Comparison of ENCODE assay signal across 9 mouse cellular contexts in genomic region chr7:19170142-19170541, GRCm38 (mm10). TPM values are rescaled to one million over a fixed set of nuclear protein-coding genes. Genes with fewer than 3 reads are reported as not detected.
DNase-seq lines count a peak whose midpoint lies in the region; ATAC-seq lines count a peak whose summit lies in the region.
"Had no signal": no experiment of that assay in that cellular context is flagged by ENCODE, and none has a peak within 500 bp of the region (broad histone marks: within the 10 kb centered on the region; RNA-seq: fewer than 3 reads in every experiment).

No protein-coding gene starts in this region.

- H3K4me3 ChIP-seq in forebrain, embryonic 15.5 days = no peak overlapping the region
- H3K4me3 ChIP-seq in forebrain, embryonic 11.5 days (ENCODE audit: low read depth, low read length) = no peak overlapping the region
- no peak overlapping the region for H3K4me3 ChIP-seq in midbrain, embryonic 12.5 days
- H3K4me3 ChIP-seq in midbrain, embryonic 10.5 days = no peak overlapping the region

- H3K27ac ChIP-seq in forebrain, embryonic 15.5 days (replicated peaks) = peak overlapping the region; percentile 93
- H3K27ac ChIP-seq in forebrain, embryonic 11.5 days (ENCODE audit: low read depth, low read length) = no peak overlapping the region
- 0 out of 2 replicates have a peak overlapping the region, but pooled peaks have one; percentile 2 for H3K27ac ChIP-seq in midbrain, embryonic 12.5 days (replicated peaks)
- no peak overlapping the region for H3K27ac ChIP-seq in midbrain, embryonic 10.5 days (replicated peaks)

- no peak overlapping the region for H3K4me2 ChIP-seq in forebrain, embryonic 15.5 days (replicated peaks)
- H3K4me2 ChIP-seq in forebrain, embryonic 11.5 days (ENCODE audit: low read depth, low read length, severe bottlenecking) = no peak overlapping the region
- no peak overlapping the region for H3K4me2 ChIP-seq in midbrain, embryonic 12.5 days (replicated peaks)

- peaks cover 2% of the 10 kb centered on the region; the same call in 1 of the 2 replicates for H3K27me3 ChIP-seq in forebrain, embryonic 15.5 days
- H3K27me3 ChIP-seq in forebrain, embryonic 11.5 days (ENCODE audit: control insufficient read depth, insufficient read depth, low read length) = peaks cover 2% of the 10 kb centered on the region; the same call in 1 of the 2 replicates
- peaks cover 23% of the 10 kb centered on the region for H3K27me3 ChIP-seq in midbrain, embryonic 12.5 days
- H3K27me3 ChIP-seq in midbrain, embryonic 10.5 days (ENCODE audit: low read depth, poor library complexity, severe bottlenecking) = peaks cover 35% of the 10 kb centered on the region

- WGBS in forebrain, embryonic 15.5 days = 39% methylated on average over 8 of the region's 8 CpGs
- WGBS in forebrain, embryonic 11.5 days = 73% methylated on average over 8 of the region's 8 CpGs
- WGBS in midbrain, embryonic 12.5 days = 68% methylated on average over 8 of the region's 8 CpGs
- whole genome bisulfite sequencing in midbrain, embryonic 10.5 days = 77% methylated on average over 8 of the region's 8 CpGs

- no peaks in the 10 kb centered on the region for H3K9me3 ChIP-seq in forebrain, embryonic 15.5 days
- H3K9me3 ChIP-seq in forebrain, embryonic 11.5 days (ENCODE audit: control insufficient read depth, low read length) = no peaks in the 10 kb centered on the region; the same call in 1 of the 2 replicates
- no peaks in the 10 kb centered on the region for H3K9me3 ChIP-seq in midbrain, embryonic 12.5 days
- H3K9me3 ChIP-seq in midbrain, embryonic 10.5 days (replicated peaks) = peaks cover 4% of the 10 kb centered on the region; the same call in 1 of the 2 replicates

- H3K9ac ChIP-seq in forebrain, embryonic 15.5 days (replicated peaks) = no peak overlapping the region
- no peak overlapping the region for H3K9ac ChIP-seq in forebrain, embryonic 11.5 days (ENCODE audit: low read length)
- no peak overlapping the region for H3K9ac ChIP-seq in midbrain, embryonic 12.5 days (replicated peaks)

- peaks cover 40% of the 10 kb centered on the region for H3K4me1 ChIP-seq in forebrain, embryonic 15.5 days
- peaks cover 6% of the 10 kb centered on the region; the same call in 1 of the 2 replicates for H3K4me1 ChIP-seq in forebrain, embryonic 11.5 days (replicated peaks; ENCODE audit: control insufficient read depth, insufficient read depth, low read length)
- peaks cover 26% of the 10 kb centered on the region for H3K4me1 ChIP-seq in midbrain, embryonic 12.5 days
- H3K4me1 ChIP-seq in midbrain, embryonic 10.5 days = peaks cover 39% of the 10 kb centered on the region

- intact Hi-C loops in left cerebral cortex, postnatal 25 days (cut with DNase I) = no loop called here

- peak; percentile 86 for ATAC-seq in forebrain, embryonic 15.5 days (replicated peaks)
- ATAC-seq in forebrain, embryonic 11.5 days (replicated peaks; ENCODE audit: low FRiP score) = no peak
- ATAC-seq in midbrain, embryonic 12.5 days (ENCODE audit: low FRiP score, low read depth) = no peak

- H3K36me3 ChIP-seq in forebrain, embryonic 15.5 days = no peaks in the 10 kb centered on the region
- H3K36me3 ChIP-seq in forebrain, embryonic 11.5 days (ENCODE audit: control insufficient read depth, insufficient read depth, low read length) = no peaks in the 10 kb centered on the region
- H3K36me3 ChIP-seq in midbrain, embryonic 12.5 days = no peaks in the 10 kb centered on the region
- H3K36me3 ChIP-seq in midbrain, embryonic 10.5 days = no peaks in the 10 kb centered on the region

- DNase-seq in forebrain, embryonic 11.5 days (ENCODE audit: low spot score) = no peak
- no peak for DNase-seq in midbrain, embryonic 10.5 days (ENCODE audit: low spot score)
- peak; percentile 67 to 91 for DNase-seq in left cerebral cortex, postnatal 25 days (ENCODE audit: low spot score in 2 of 2)
- DNase-seq in telencephalon, adult 2 months (ENCODE audit: low read depth, low spot score) = peak; percentile 89
- DNase-seq in urinary bladder, adult 18-20 months (ENCODE audit: low spot score in 2 of 2) = no peak
- no peak for DNase-seq in urinary bladder, adult 2 months (ENCODE audit: low spot score)
- DNase-seq: gastrocnemius, postnatal 25 days had no signal

RNA-seq across cellular contexts. Expression of gene Gipr, which starts 4.2 kb away (rescaled TPM):
- 18.1 and 20.0 TPM in 2 replicates for polyA plus RNA-seq in forebrain, embryonic 15.5 days (2015; fragmentation: Nextera tagmentation; extraction: Ambion mirVana)
- 0.56 and 0.75 TPM in 2 replicates for polyA plus RNA-seq in forebrain, embryonic 11.5 days (2014; fragmentation: Nextera tagmentation; extraction: Ambion mirVana)
- 2.1 and 3.4 TPM in 2 replicates for polyA plus RNA-seq in midbrain, embryonic 12.5 days (2016; fragmentation: Nextera tagmentation; extraction: Ambion mirVana)
- 0.60 and 1.5 TPM in 2 replicates for polyA plus RNA-seq in midbrain, embryonic 10.5 days (2016; fragmentation: Nextera tagmentation; extraction: Ambion mirVana)
- 1 to 10 TPM; 1.1 to 1.5 TPM for total RNA-seq in left cerebral cortex, postnatal 25 days (2021)
- 0.09 and 0.28 TPM in 2 replicates for polyA plus RNA-seq in urinary bladder, adult 2 months (2012; rRNA removed)
- total RNA-seq: gastrocnemius, postnatal 25 days had no signal

RNA-seq across cellular contexts. Expression of gene Eml2, which starts 6.1 kb away (rescaled TPM):
- polyA plus RNA-seq in forebrain, embryonic 15.5 days (2015; fragmentation: Nextera tagmentation; extraction: Ambion mirVana) = 8.2 and 12.5 TPM in 2 replicates
- 2.0 and 2.1 TPM in 2 replicates for polyA plus RNA-seq in forebrain, embryonic 11.5 days (2014; fragmentation: Nextera tagmentation; extraction: Ambion mirVana)
- 5.4 and 6.0 TPM in 2 replicates for polyA plus RNA-seq in midbrain, embryonic 12.5 days (2016; fragmentation: Nextera tagmentation; extraction: Ambion mirVana)
- polyA plus RNA-seq in midbrain, embryonic 10.5 days (2016; fragmentation: Nextera tagmentation; extraction: Ambion mirVana) = 4.3 and 4.8 TPM in 2 replicates
- total RNA-seq in left cerebral cortex, postnatal 25 days (2021) = 100 to 1,000 TPM; 125 to 133 TPM
- polyA plus RNA-seq in urinary bladder, adult 2 months (2012; rRNA removed) = 58.3 and 61.8 TPM in 2 replicates

RNA-seq across cellular contexts. Expression of gene Snrpd2, which starts 20.6 kb away (rescaled TPM):
- polyA plus RNA-seq in forebrain, embryonic 15.5 days (2015; fragmentation: Nextera tagmentation; extraction: Ambion mirVana) = 135 and 143 TPM in 2 replicates
- polyA plus RNA-seq in forebrain, embryonic 11.5 days (2014; fragmentation: Nextera tagmentation; extraction: Ambion mirVana) = 154 and 158 TPM in 2 replicates
- 136 and 139 TPM in 2 replicates for polyA plus RNA-seq in midbrain, embryonic 12.5 days (2016; fragmentation: Nextera tagmentation; extraction: Ambion mirVana)
- 168 and 180 TPM in 2 replicates for polyA plus RNA-seq in midbrain, embryonic 10.5 days (2016; fragmentation: Nextera tagmentation; extraction: Ambion mirVana)
- 10 to 100 TPM; 72.8 to 77.5 TPM for total RNA-seq in left cerebral cortex, postnatal 25 days (2021)
- polyA plus RNA-seq in urinary bladder, adult 2 months (2012; rRNA removed) = 122 and 124 TPM in 2 replicates

RNA-seq across cellular contexts. Expression of gene Qpctl, which starts 21.1 kb away (rescaled TPM):
- polyA plus RNA-seq in forebrain, embryonic 15.5 days (2015; fragmentation: Nextera tagmentation; extraction: Ambion mirVana) = 18.7 and 19.4 TPM in 2 replicates
- 13.8 and 13.9 TPM in 2 replicates for polyA plus RNA-seq in forebrain, embryonic 11.5 days (2014; fragmentation: Nextera tagmentation; extraction: Ambion mirVana)
- 21.0 and 22.0 TPM in 2 replicates for polyA plus RNA-seq in midbrain, embryonic 12.5 days (2016; fragmentation: Nextera tagmentation; extraction: Ambion mirVana)
- polyA plus RNA-seq in midbrain, embryonic 10.5 days (2016; fragmentation: Nextera tagmentation; extraction: Ambion mirVana) = 17.0 and 21.2 TPM in 2 replicates
- total RNA-seq in left cerebral cortex, postnatal 25 days (2021) = 10 to 100 TPM; 15.5 to 16.0 TPM
- polyA plus RNA-seq in urinary bladder, adult 2 months (2012; rRNA removed) = 11.1 and 13.1 TPM in 2 replicates

RNA-seq across cellular contexts. Expression of gene Gpr4, which starts 42.2 kb away (rescaled TPM):
- polyA plus RNA-seq in forebrain, embryonic 15.5 days (2015; fragmentation: Nextera tagmentation; extraction: Ambion mirVana) = 2.2 and 2.4 TPM in 2 replicates
- polyA plus RNA-seq in forebrain, embryonic 11.5 days (2014; fragmentation: Nextera tagmentation; extraction: Ambion mirVana) = 1.6 and 2.5 TPM in 2 replicates
- polyA plus RNA-seq in midbrain, embryonic 12.5 days (2016; fragmentation: Nextera tagmentation; extraction: Ambion mirVana) = 1.6 and 2.0 TPM in 2 replicates
- polyA plus RNA-seq in midbrain, embryonic 10.5 days (2016; fragmentation: Nextera tagmentation; extraction: Ambion mirVana) = 2.4 and 2.6 TPM in 2 replicates
- 1 to 10 TPM; 3.7 to 4.3 TPM for total RNA-seq in left cerebral cortex, postnatal 25 days (2021)
- 13.5 and 14.3 TPM in 2 replicates for polyA plus RNA-seq in urinary bladder, adult 2 months (2012; rRNA removed)

Comparison
In these comparisons a context has a peak if more than half of its experiments do, and no peak if none do; other contexts are left out.
1. H3K27ac ChIP-seq: peak in forebrain, embryonic 15.5 days (single experiment) and midbrain, embryonic 12.5 days (single experiment); none in forebrain, embryonic 11.5 days (single experiment) and midbrain, embryonic 10.5 days (single experiment).
2. DNase-seq: peak in left cerebral cortex, postnatal 25 days (2 of 2) and telencephalon, adult 2 months (single experiment); none in forebrain, embryonic 11.5 days (single experiment), midbrain, embryonic 10.5 days (single experiment), urinary bladder, adult 18-20 months (0 of 2) and urinary bladder, adult 2 months (single experiment).